Mouse (Mus musculus): ENCODE results near the gene Uvrag.
A peak's percentile ranks its signal among the peaks of the same experiment; 100 is the strongest.

Gene Uvrag

GRCm38 (mm10) chr7:98850388-98850787 is 290.6 kb downstream of the Uvrag start:
- DNase-seq (ENCODE audit: low spot score in 2 of 2): no peak

- DNase-seq (ENCODE audit: low spot score in 2 of 2): peak in 1 of 2 experiments; percentile 33
These were observed 291.9 kb downstream of the Uvrag start for GRCm38 (mm10) chr7:98848899-98849640.

- DNase-seq (ENCODE audit: low spot score in 2 of 2): no peak
These were observed 297.3 kb downstream of the Uvrag start for GRCm38 (mm10) chr7:98843649-98844048.

- no peak for DNase-seq (ENCODE audit: low spot score in 2 of 2)
These were observed 297.9 kb downstream of the Uvrag start for GRCm38 (mm10) chr7:98842997-98843396.

- DNase-seq (ENCODE audit: low spot score in 2 of 2): no peak
These were observed 299.1 kb downstream of the Uvrag start for GRCm38 (mm10) chr7:98841802-98842201.

- no peak for DNase-seq (ENCODE audit: low spot score in 2 of 2)
These were observed 300.2 kb downstream of the Uvrag start for GRCm38 (mm10) chr7:98840771-98841170.

- DNase-seq (ENCODE audit: low spot score in 2 of 2): no peak
These were observed 301.6 kb downstream of the Uvrag start for GRCm38 (mm10) chr7:98839312-98839711.

GRCm38 (mm10) chr7:98838729-98839141 is 302.2 kb downstream of the Uvrag start:
- DNase-seq (ENCODE audit: low spot score in 2 of 2): peak; percentile 42 to 60

GRCm38 (mm10) chr7:98837901-98838300 is 303.0 kb downstream of the Uvrag start:
- peak; percentile 76 to 87 for DNase-seq (ENCODE audit: low spot score in 2 of 2)

GRCm38 (mm10) chr7:98836646-98837045 is 304.3 kb downstream of the Uvrag start:
- DNase-seq (ENCODE audit: low spot score in 2 of 2): peak; percentile 32 to 74

- DNase-seq (ENCODE audit: low spot score in 2 of 2): peak in 1 of 2 experiments; percentile 19
These were observed 305.2 kb downstream of the Uvrag start for GRCm38 (mm10) chr7:98835519-98836441.
